Mouse (Mus musculus) neural tube, embryonic 12.5 days (tissue): ENCODE data around the gene Klc4. TPM values are rescaled to one million over a fixed set of nuclear protein-coding genes. Genes with fewer than 3 reads are reported as not detected.
A peak's percentile ranks its signal among the peaks of the same experiment; 100 is the strongest.

Experiments used
- ATAC-seq: fragments of 200-750 bp; cut with Nextera tagmentation; 2 replicates; pipeline ENCODE4 v1.8.0; 2017; ENCODE audit warnings: low read depth, mild to moderate bottlenecking, moderate TSS enrichment, moderate library complexity; ENCODE audit not compliant: low FRiP score
- H3K27ac ChIP-seq: fragments of 300-500 bp; sonication (generic); 2 replicates; pipeline ENCODE4 v1.5.1; 2016
- H3K27me3 ChIP-seq: fragments of 300-500 bp; sonication (generic); replicated peaks from 2 replicates; pipeline ENCODE4 v1.6.1; 2016; ENCODE audit warnings: mild to moderate bottlenecking
- H3K36me3 ChIP-seq: fragments of 300-500 bp; sonication (generic); 2 replicates; pipeline ENCODE4 v1.6.1; 2016; ENCODE audit warnings: mild to moderate bottlenecking
- H3K4me1 ChIP-seq: fragments of 300-500 bp; sonication (generic); 2 replicates; pipeline ENCODE4 v1.6.1; 2016
- H3K4me2 ChIP-seq: fragments of 300-500 bp; sonication (generic); replicated peaks from 2 replicates; pipeline ENCODE4 v1.6.1; 2016; ENCODE audit warnings: mild to moderate bottlenecking
- H3K4me3 ChIP-seq: fragments of 300-500 bp; sonication (generic); 2 replicates; pipeline ENCODE4 v1.5.1; 2016
- H3K9ac ChIP-seq: fragments of 300-500 bp; sonication (generic); 2 replicates; pipeline ENCODE4 v1.6.1; 2016; ENCODE audit warnings: mild to moderate bottlenecking
- H3K9me3 ChIP-seq: fragments of 300-500 bp; sonication (generic); 2 replicates; pipeline ENCODE4 v1.6.1; 2016; ENCODE audit warnings: mild to moderate bottlenecking
- WGBS: fragments of 180-500 bp; shearing (Covaris S2); methylation state at CpG from one replicate; pipeline ENCODE4 v1.1.7; 2016; 5-methylcytosine and 5-hydroxymethylcytosine counted together
- polyA plus RNA-seq: library from polyadenylated mRNA; unstranded; fragments of >200 nt; fragmentation: Nextera tagmentation; extraction: Ambion mirVana; gene quantifications from 2 replicates; pipeline ENCODE4 v1.2.1, GENCODE M21; 2016

The Klc4 gene
- polyA plus RNA-seq, 1 experiment from 2014 or later = 45.2 TPM

- Histone ChIP-seq H3K36me3 (peaks cover 47% of the 10 kb centered on the region), H3K4me3 (peak within 1 kb of the TSS; percentile 75), H3K9ac (peak within 1 kb of the TSS; percentile 71), H3K27me3 (no peaks in the 10 kb centered on the region), H3K4me1 (peaks cover 31% of the 10 kb centered on the region), H3K9me3 (no peaks in the 10 kb centered on the region), H3K27ac (no peak within 1 kb of the TSS), H3K4me2 (peak within 1 kb of the TSS; percentile 89)
- no peak for ATAC-seq
- 89% methylated on average over 8 of the region's 9 CpGs for WGBS
Measured at GRCm38 (mm10) chr17:46678416-46678815, 32.6 kb upstream of the Klc4 start, which contains the start of gene Mea1. Gene Mea1 (plus strand): TSS chr17:46678793.

- peak overlapping the region; percentile 79 for H3K4me3 ChIP-seq
- no peaks in the 10 kb centered on the region for H3K9me3 ChIP-seq
- H3K9ac ChIP-seq = peak overlapping the region; percentile 48
- peak overlapping the region; percentile 88 for H3K4me2 ChIP-seq
- H3K27ac ChIP-seq = 0 out of 2 replicates have a peak overlapping the region, but pooled peaks have one; percentile 22
- peaks cover 28% of the 10 kb centered on the region for H3K4me1 ChIP-seq
- peaks cover 56% of the 10 kb centered on the region for H3K36me3 ChIP-seq
- no peaks in the 10 kb centered on the region for H3K27me3 ChIP-seq
- 12% methylated on average over 15 of the region's 15 CpGs for WGBS
- ATAC-seq = peak; percentile 66
Measured at GRCm38 (mm10) chr17:46674530-46675283, 28.9 kb upstream of the Klc4 start.

- H3K36me3 ChIP-seq = peaks cover 63% of the 10 kb centered on the region
- 1% methylated on average over 43 of the region's 43 CpGs for WGBS
- H3K27ac ChIP-seq = 0 out of 2 replicates have a peak within 1 kb of the TSS, but pooled peaks have one; percentile 27
- peak within 1 kb of the TSS; percentile 88 for H3K4me2 ChIP-seq
- H3K9me3 ChIP-seq = no peaks in the 10 kb centered on the region
- H3K9ac ChIP-seq = peak within 1 kb of the TSS; percentile 68
- H3K4me3 ChIP-seq = peak within 1 kb of the TSS; percentile 79
- H3K27me3 ChIP-seq = no peaks in the 10 kb centered on the region
- peak; percentile 87 for ATAC-seq
- peaks cover 21% of the 10 kb centered on the region for H3K4me1 ChIP-seq
Measured at GRCm38 (mm10) chr17:46673850-46674529, 28.2 kb upstream of the Klc4 start, which contains the start of gene Rrp36. Gene Rrp36 (minus strand): TSS chr17:46674352.

- Histone ChIP-seq H3K36me3 (peaks cover 57% of the 10 kb centered on the region), H3K9ac (no peak overlapping the region)
Measured at GRCm38 (mm10) chr17:46669911-46670310, 24.1 kb upstream of the Klc4 start.

GRCm38 (mm10) chr17:46667712-46668111, 21.9 kb upstream of the Klc4 start:
- H3K4me1 ChIP-seq = no peaks in the 10 kb centered on the region

More at GRCm38 (mm10) chr17:46669911-46670310, 24.1 kb upstream of the Klc4 start:
- no peak overlapping the region for H3K4me2 ChIP-seq
- H3K27me3 ChIP-seq = no peaks in the 10 kb centered on the region
- H3K9me3 ChIP-seq = no peaks in the 10 kb centered on the region
- H3K4me3 ChIP-seq = no peak overlapping the region
- no peak overlapping the region for H3K27ac ChIP-seq
- 96% methylated on average over 10 of the region's 10 CpGs for WGBS
- H3K4me1 ChIP-seq = peaks cover 17% of the 10 kb centered on the region
- no peak for ATAC-seq

GRCm38 (mm10) chr17:46662730-46663129, 16.9 kb upstream of the Klc4 start:
- Histone ChIP-seq H3K27me3 (no peaks in the 10 kb centered on the region), H3K9me3 (no peaks in the 10 kb centered on the region), H3K4me1 (no peaks in the 10 kb centered on the region), H3K27ac (no peak overlapping the region), H3K4me3 (no peak overlapping the region), H3K9ac (no peak overlapping the region), H3K4me2 (no peak overlapping the region), H3K36me3 (peaks cover 94% of the 10 kb centered on the region)
- ATAC-seq = no peak
- 96% methylated on average over 5 of the region's 5 CpGs for WGBS

More at GRCm38 (mm10) chr17:46667712-46668111, 21.9 kb upstream of the Klc4 start:
- H3K4me3 ChIP-seq = no peak overlapping the region
- ATAC-seq = no peak
- 92% methylated on average over 16 of the region's 16 CpGs for WGBS
- no peak overlapping the region for H3K4me2 ChIP-seq
- no peak overlapping the region for H3K9ac ChIP-seq
- H3K9me3 ChIP-seq = no peaks in the 10 kb centered on the region
- H3K27me3 ChIP-seq = no peaks in the 10 kb centered on the region
- H3K36me3 ChIP-seq = peaks cover 75% of the 10 kb centered on the region
- no peak overlapping the region for H3K27ac ChIP-seq

GRCm38 (mm10) chr17:46661981-46662380, 16.2 kb upstream of the Klc4 start:
- Histone ChIP-seq H3K27ac (no peak overlapping the region), H3K4me3 (no peak overlapping the region), H3K9ac (no peak overlapping the region), H3K27me3 (no peaks in the 10 kb centered on the region), H3K9me3 (no peaks in the 10 kb centered on the region), H3K4me2 (no peak overlapping the region), H3K4me1 (no peaks in the 10 kb centered on the region), H3K36me3 (peaks cover 97% of the 10 kb centered on the region)
- no peak for ATAC-seq
- WGBS = 94% methylated on average over 12 of the region's 12 CpGs

- Histone ChIP-seq H3K4me1 (no peaks in the 10 kb centered on the region), H3K36me3 (peaks cover 97% of the 10 kb centered on the region), H3K9ac (no peak overlapping the region), H3K9me3 (no peaks in the 10 kb centered on the region), H3K27me3 (no peaks in the 10 kb centered on the region), H3K4me2 (no peak overlapping the region), H3K27ac (no peak overlapping the region), H3K4me3 (no peak overlapping the region)
- WGBS = 93% methylated on average over 9 of the region's 9 CpGs
- ATAC-seq = no peak
Measured at GRCm38 (mm10) chr17:46661351-46661750, 15.5 kb upstream of the Klc4 start.

GRCm38 (mm10) chr17:46656054-46656453, 10.2 kb upstream of the Klc4 start:
- Histone ChIP-seq H3K4me3 (no peak overlapping the region), H3K27ac (no peak overlapping the region), H3K4me1 (peaks cover 26% of the 10 kb centered on the region), H3K4me2 (no peak overlapping the region), H3K36me3 (peaks cover 89% of the 10 kb centered on the region), H3K27me3 (no peaks in the 10 kb centered on the region), H3K9ac (no peak overlapping the region), H3K9me3 (no peaks in the 10 kb centered on the region)
- 77% methylated on average over 6 of the region's 6 CpGs for WGBS
- ATAC-seq = no peak

GRCm38 (mm10) chr17:46651755-46652547, 6.1 kb upstream of the Klc4 start:
- Histone ChIP-seq H3K9me3 (no peaks in the 10 kb centered on the region), H3K27ac (no peak overlapping the region), H3K4me3 (0 out of 2 replicates have a peak overlapping the region, but pooled peaks have one; percentile 67), H3K9ac (peak overlapping the region; percentile 92), H3K4me1 (peaks cover 40% of the 10 kb centered on the region), H3K27me3 (no peaks in the 10 kb centered on the region), H3K36me3 (peaks cover 60% of the 10 kb centered on the region), H3K4me2 (peak overlapping the region; percentile 91)
- no peak for ATAC-seq
- 78% methylated on average over 20 of the region's 20 CpGs for WGBS

- H3K27ac ChIP-seq = no peak overlapping the region
- H3K4me1 ChIP-seq = peaks cover 46% of the 10 kb centered on the region
- peak overlapping the region; percentile 92 for H3K9ac ChIP-seq
- no peak for ATAC-seq
- H3K27me3 ChIP-seq = no peaks in the 10 kb centered on the region
- no peaks in the 10 kb centered on the region for H3K9me3 ChIP-seq
- 81% methylated on average over 17 of the region's 17 CpGs for WGBS
- peaks cover 53% of the 10 kb centered on the region for H3K36me3 ChIP-seq
- H3K4me3 ChIP-seq = peak overlapping the region; percentile 67
- peak overlapping the region; percentile 91 for H3K4me2 ChIP-seq
Measured at GRCm38 (mm10) chr17:46651292-46651691, 5.5 kb upstream of the Klc4 start.
